Mouse (Mus musculus) bone marrow, adult 2 months (tissue): ENCODE measurements around the gene Slc6a1. TPM values are rescaled to one million over a fixed set of nuclear protein-coding genes. Genes with fewer than 3 reads are reported as not detected.

Experiments
- H3K27ac ChIP-seq: fragments of 200-500 bp; 2 replicates; pipeline ENCODE4 v1.5.1; 2012; ENCODE audit warnings: low read depth, mild to moderate bottlenecking, control low read depth, inconsistent platforms, low read length; ENCODE audit not compliant: control insufficient read depth, poor library complexity, insufficient read depth
- H3K4me1 ChIP-seq: fragments of 200-500 bp; 2 replicates; pipeline ENCODE4 v1.6.1; 2011; ENCODE audit warnings: low read length; ENCODE audit not compliant: control insufficient read depth, insufficient read depth
- H3K4me3 ChIP-seq: fragments of 200-500 bp; replicated peaks from 2 replicates; pipeline ENCODE3; 2011; ENCODE audit warnings: mild to moderate bottlenecking, low read depth, low read length, control low read depth; ENCODE audit not compliant: control insufficient read depth
- CTCF ChIP-seq: fragments of 200-500 bp; IDR thresholded peaks from 2 replicates; pipeline ENCODE4 v1.5.1; 2011; ENCODE audit warnings: low read length, control low read depth; ENCODE audit not compliant: control insufficient read depth, insufficient read depth
- POLR2A ChIP-seq: fragments of 200-500 bp; IDR thresholded peaks from 2 replicates; pipeline ENCODE4 v1.6.1; 2011; ENCODE audit warnings: low read depth, mild to moderate bottlenecking, control low read depth, low read length, borderline replicate concordance; ENCODE audit not compliant: control insufficient read depth
- WGBS: fragments of 180-500 bp; shearing (Covaris S2); methylation state at CpG from one replicate; pipeline ENCODE4 v1.1.7; 2018; 5-methylcytosine and 5-hydroxymethylcytosine counted together
- polyA plus RNA-seq: library from polyadenylated mRNA; stranded (reverse); fragments of >200 nt; gene quantifications from 2 replicates; pipeline ENCODE4 v1.2.4, GENCODE M21; 2011; ENCODE audit warnings: low replicate concordance; ENCODE audit not compliant: missing spikeins, insufficient read depth, insufficient read length

Slc6a1 gene
- polyA plus RNA-seq, 1 experiment: 3.9 TPM

GRCm38 (mm10) chr6:114363740-114364139 is 81.3 kb downstream of the Slc6a1 start:
- WGBS: 83% methylated on average over 8 of the region's 8 CpGs
- Histone ChIP-seq H3K4me3 (no peak overlapping the region), H3K4me1 (no peaks in the 10 kb centered on the region), H3K27ac (no peak overlapping the region)
- TF ChIP-seq POLR2A (no peak), CTCF (no peak)

- no peak overlapping the region for H3K4me3 ChIP-seq
- H3K27ac ChIP-seq: no peak overlapping the region
- 29% methylated on average over 5 of the region's 5 CpGs for WGBS
- TF ChIP-seq CTCF (no peak), POLR2A (no peak)
- no peaks in the 10 kb centered on the region for H3K4me1 ChIP-seq
Observed at GRCm38 (mm10) chr6:114364734-114365133, 82.3 kb downstream of the Slc6a1 start.

GRCm38 (mm10) chr6:114366191-114366590 is 83.8 kb downstream of the Slc6a1 start:
- Histone ChIP-seq H3K4me3 (no peak overlapping the region), H3K4me1 (no peaks in the 10 kb centered on the region; the same call in 1 of the 2 replicates), H3K27ac (no peak overlapping the region)
- no peak for TF ChIP-seq CTCF
- no peak for TF ChIP-seq POLR2A
- WGBS: 71% methylated on average over 5 of the region's 5 CpGs

Other genes with a start within 250 kb of the Slc6a1 start
- 0.23 and 0.92 TPM in 2 replicates for gene Atp2b2, start 240.0 kb upstream of the Slc6a1 start, polyA plus RNA-seq
- gene Slc6a11, start 151.4 kb upstream of the Slc6a1 start, polyA plus RNA-seq: not detected in 2 replicates
- not detected in 2 replicates for gene Hrh1, start 115.3 kb downstream of the Slc6a1 start, polyA plus RNA-seq